Mouse (Mus musculus): ENCODE measurements around the gene Hivep2.

- no peak for TF ChIP-seq CTCF (IDR thresholded peaks at IDR 0.05; ENCODE audit: borderline replicate concordance, control insufficient read depth, extremely low read depth, insufficient read depth, low read length, poor library complexity)
- TF ChIP-seq POLR2A (IDR thresholded peaks at IDR 0.05; ENCODE audit: control insufficient read depth, extremely low read depth, insufficient read depth, low read length, poor library complexity) = no peak
Observed at GRCm38 (mm10) chr10:14018672-14019071, 52.8 kb downstream of the Hivep2 start.
